Mouse (Mus musculus) spleen, adult 2 months (tissue): Measurements from ENCODE around the gene Ghdc. TPM values are rescaled to one million over a fixed set of nuclear protein-coding genes. Genes with fewer than 3 reads are reported as not detected.

Source experiments
- DNase-seq, 2 experiments: peaks; one replicate each; pipeline versions ENCODE4 v3.0.0 to v3.0.0-alpha.2; 2012 to 2021; ENCODE audit warnings: low spot score in 2 of 2, low read depth in 1 of 2
- H3K27ac ChIP-seq: fragments of 200-500 bp; 2 replicates; pipeline ENCODE4 v1.5.1; 2012; ENCODE audit warnings: low read length, inconsistent platforms; ENCODE audit not compliant: insufficient read depth
- H3K27me3 ChIP-seq: fragments of 200-500 bp; 2 replicates; pipeline ENCODE4 v1.6.1; 2012; ENCODE audit warnings: mild to moderate bottlenecking, moderate library complexity, low read length, inconsistent platforms; ENCODE audit not compliant: control insufficient read depth, insufficient read depth
- H3K36me3 ChIP-seq: fragments of 200-500 bp; 2 replicates; pipeline ENCODE4 v1.6.1; 2012; ENCODE audit warnings: mild to moderate bottlenecking, low read length, inconsistent platforms; ENCODE audit not compliant: control insufficient read depth, insufficient read depth
- H3K4me1 ChIP-seq: fragments of 200-500 bp; 2 replicates; pipeline ENCODE4 v1.6.1; 2011; ENCODE audit warnings: inconsistent platforms; ENCODE audit not compliant: control insufficient read depth, insufficient read depth, insufficient read length
- H3K4me3 ChIP-seq: fragments of 200-500 bp; 2 replicates; pipeline ENCODE4 v1.5.1; 2011; ENCODE audit warnings: mild to moderate bottlenecking, inconsistent platforms; ENCODE audit not compliant: insufficient read depth, insufficient read length; ENCODE audit errors: extremely low read depth
- CTCF ChIP-seq: fragments of 200-500 bp; IDR thresholded peaks from 2 replicates; pipeline ENCODE4 v1.5.1; 2011; ENCODE audit warnings: mild to moderate bottlenecking, inconsistent platforms; ENCODE audit not compliant: insufficient read depth, insufficient read length, insufficient replicate concordance; ENCODE audit errors: extremely low read depth
- POLR2A ChIP-seq: fragments of 200-500 bp; IDR thresholded peaks from 2 replicates; pipeline ENCODE4 v1.6.1; 2011; ENCODE audit warnings: low read depth, low read length, inconsistent platforms
- WGBS: fragments of 180-500 bp; shearing (Covaris S2); methylation state at CpG from one replicate; pipeline ENCODE4 v1.1.7; 2018; 5-methylcytosine and 5-hydroxymethylcytosine counted together
- polyA plus RNA-seq: library from polyadenylated mRNA; depleted of rRNA; stranded (reverse); fragments of >200 nt; gene quantifications from 2 replicates; pipeline ENCODE4 v1.2.3, GENCODE M21; 2012

Gene Ghdc
- polyA plus RNA-seq, 1 experiment = 7.8 TPM

DNA sequence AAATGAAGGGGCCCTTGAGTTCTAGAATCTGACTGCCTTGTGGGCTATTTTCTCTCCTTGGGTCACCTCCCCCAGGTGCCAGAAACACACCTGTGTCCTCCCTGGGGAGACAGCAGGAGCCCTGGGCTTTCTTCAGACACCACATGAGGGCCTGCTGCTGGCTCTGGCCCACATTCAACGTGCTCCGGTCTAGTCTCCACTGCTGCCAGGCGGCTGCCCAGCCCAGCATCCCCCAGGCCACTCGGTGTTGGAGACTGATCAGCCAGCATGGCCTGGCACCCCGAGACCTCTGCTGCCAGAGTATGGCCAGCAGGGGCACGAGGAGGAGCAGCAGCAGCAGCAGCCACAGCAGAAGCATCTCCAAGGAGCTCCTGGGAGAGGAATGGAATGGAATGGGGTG lies 777 bp downstream of the Ghdc start:
- Histone ChIP-seq H3K4me1 (peaks cover 3% of the 10 kb centered on the region; the same call in 1 of the 2 replicates), H3K4me3 (peak overlapping the region; percentile 77; the same call in 1 of the 2 replicates), H3K36me3 (peaks cover 4% of the 10 kb centered on the region; the same call in 1 of the 2 replicates), H3K27me3 (no peaks in the 10 kb centered on the region), H3K27ac (no peak overlapping the region)
- no peak for DNase-seq
- WGBS = 63% methylated on average over 6 of the region's 6 CpGs
- no peak for TF ChIP-seq POLR2A
- no peak for TF ChIP-seq CTCF

DNA sequence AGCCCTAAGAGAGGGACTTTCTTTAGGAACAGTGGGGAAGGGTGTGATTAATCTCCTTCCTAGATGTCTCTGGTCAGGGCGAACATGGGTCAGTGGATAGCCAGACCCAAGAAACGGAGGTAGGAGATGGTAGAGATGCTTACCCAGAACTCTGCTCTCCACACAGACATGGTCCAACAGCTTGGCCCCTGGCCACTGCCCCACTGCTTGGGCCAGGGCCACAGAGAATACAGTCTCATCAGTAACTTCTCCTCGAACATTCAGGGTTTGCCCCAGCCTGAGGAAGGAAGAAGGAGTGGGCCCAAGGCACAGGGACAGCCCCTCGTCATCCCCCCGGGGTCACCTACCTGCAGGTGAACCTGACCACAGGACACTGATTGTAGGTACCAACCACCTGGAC lies 2.9 kb downstream of the Ghdc start:
- TF ChIP-seq POLR2A = no peak
- TF ChIP-seq CTCF = no peak
- Histone ChIP-seq H3K27ac (no peak overlapping the region), H3K4me1 (peaks cover 3% of the 10 kb centered on the region; the same call in 1 of the 2 replicates), H3K4me3 (no peak overlapping the region), H3K36me3 (peaks cover 4% of the 10 kb centered on the region; the same call in 1 of the 2 replicates), H3K27me3 (no peaks in the 10 kb centered on the region)
- WGBS = 91% methylated on average over 5 of the region's 5 CpGs
- DNase-seq = no peak

DNA sequence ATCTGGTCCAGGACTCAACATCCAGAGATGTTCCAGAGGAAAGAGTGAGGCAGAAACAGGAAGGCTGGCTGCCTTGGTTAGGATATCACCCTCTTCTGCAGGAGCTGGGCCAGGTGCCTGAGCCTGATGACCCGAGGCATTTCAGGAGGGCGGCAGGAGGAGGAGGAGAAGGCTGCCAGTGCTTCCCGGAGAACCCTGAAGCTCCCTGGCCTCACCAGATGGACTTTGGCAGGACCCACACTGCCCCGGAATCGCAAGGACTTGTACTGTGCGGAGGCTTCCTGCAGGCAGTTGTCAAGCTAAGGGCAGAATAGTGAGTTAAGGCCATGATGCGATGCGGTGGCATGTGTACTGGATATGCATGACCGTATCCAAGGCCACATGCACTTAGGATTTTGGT lies 4.0 kb downstream of the Ghdc start:
- H3K27me3 ChIP-seq = no peaks in the 10 kb centered on the region
- H3K4me3 ChIP-seq = no peak overlapping the region
- TF ChIP-seq CTCF (no peak), POLR2A (no peak)
- no peak overlapping the region for H3K27ac ChIP-seq
- peaks cover 4% of the 10 kb centered on the region; the same call in 1 of the 2 replicates for H3K36me3 ChIP-seq
- 87% methylated on average over 9 of the region's 9 CpGs for WGBS
- DNase-seq = no peak
- H3K4me1 ChIP-seq = peaks cover 7% of the 10 kb centered on the region; the same call in 1 of the 2 replicates

DNA sequence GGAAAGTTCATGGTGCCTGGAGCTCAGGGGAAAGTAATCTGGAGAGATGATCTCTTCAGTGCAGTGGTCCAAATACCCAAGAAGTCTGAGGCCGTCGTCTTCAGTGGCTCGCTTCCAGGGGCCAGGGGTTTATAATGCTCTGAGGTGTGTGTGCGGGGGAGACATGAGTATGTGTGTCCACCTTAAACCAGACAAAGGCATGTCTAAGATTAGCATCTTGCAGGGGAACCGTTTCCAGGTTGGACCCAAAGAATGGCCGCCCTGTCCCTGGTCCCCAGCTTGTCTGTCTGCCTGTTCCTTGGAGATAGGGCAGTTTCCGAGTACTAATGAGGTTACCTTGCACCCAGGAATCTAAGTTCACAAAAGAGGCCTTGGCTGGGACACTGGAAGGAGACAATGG lies 7.9 kb downstream of the Ghdc start, which contains the start of gene Hcrt:
Gene Hcrt, minus strand, starts transcription at position 101 of the 400 bp plus-strand sequence.
- DNase-seq = no peak
- H3K27me3 ChIP-seq = no peaks in the 10 kb centered on the region; the same call in 1 of the 2 replicates

DNA sequence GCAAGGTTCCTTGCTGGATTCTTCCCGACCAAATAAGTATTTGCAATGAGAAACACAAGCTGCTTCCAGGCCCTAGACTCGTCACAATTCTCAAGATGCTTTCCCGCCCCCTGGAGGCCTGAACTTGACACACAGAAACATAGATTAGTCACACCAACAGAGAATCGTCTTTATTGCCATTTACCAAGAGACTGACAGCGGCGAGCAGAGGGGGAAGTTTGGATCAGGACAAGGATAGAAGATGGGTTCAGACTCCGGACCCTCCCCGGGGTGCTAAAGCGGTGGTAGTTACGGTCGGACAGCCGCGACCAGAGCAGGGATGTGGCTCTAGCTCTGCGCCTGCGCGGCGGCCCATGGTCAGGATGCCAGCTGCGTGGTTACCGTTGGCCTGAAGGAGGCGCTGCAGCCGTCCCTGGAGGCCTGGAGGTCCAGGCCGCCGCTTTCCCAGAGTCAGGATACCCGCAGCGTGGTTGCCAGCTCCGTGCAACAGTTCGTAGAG lies 9.2 kb downstream of the Ghdc start:
- Histone ChIP-seq H3K27ac (no peak overlapping the region), H3K27me3 (no peaks in the 10 kb centered on the region; the same call in 1 of the 2 replicates), H3K4me1 (peaks cover 17% of the 10 kb centered on the region), H3K4me3 (peak overlapping the region; percentile 56), H3K36me3 (0 out of 2 replicates have a peak, but pooled peaks cover under 1% of the 10 kb centered on the region)
- WGBS = 2% methylated on average over 27 of the region's 27 CpGs
- TF ChIP-seq CTCF (peak; percentile 46; the same call in 1 of the 2 replicates), POLR2A (no peak)
- peak; percentile 69 to 70 for DNase-seq

More for the DNA sequence above, 7.9 kb downstream of the Ghdc start, which contains the start of gene Hcrt:
- H3K4me1 ChIP-seq = peaks cover 17% of the 10 kb centered on the region
- no peak within 1 kb of the TSS for H3K27ac ChIP-seq
- H3K36me3 ChIP-seq = 0 out of 2 replicates have a peak, but pooled peaks cover 2% of the 10 kb centered on the region
- H3K4me3 ChIP-seq = peak within 1 kb of the TSS; percentile 56; the same call in 1 of the 2 replicates
- TF ChIP-seq CTCF (no peak), POLR2A (no peak)
- 90% methylated on average over 7 of the region's 7 CpGs for WGBS

DNA sequence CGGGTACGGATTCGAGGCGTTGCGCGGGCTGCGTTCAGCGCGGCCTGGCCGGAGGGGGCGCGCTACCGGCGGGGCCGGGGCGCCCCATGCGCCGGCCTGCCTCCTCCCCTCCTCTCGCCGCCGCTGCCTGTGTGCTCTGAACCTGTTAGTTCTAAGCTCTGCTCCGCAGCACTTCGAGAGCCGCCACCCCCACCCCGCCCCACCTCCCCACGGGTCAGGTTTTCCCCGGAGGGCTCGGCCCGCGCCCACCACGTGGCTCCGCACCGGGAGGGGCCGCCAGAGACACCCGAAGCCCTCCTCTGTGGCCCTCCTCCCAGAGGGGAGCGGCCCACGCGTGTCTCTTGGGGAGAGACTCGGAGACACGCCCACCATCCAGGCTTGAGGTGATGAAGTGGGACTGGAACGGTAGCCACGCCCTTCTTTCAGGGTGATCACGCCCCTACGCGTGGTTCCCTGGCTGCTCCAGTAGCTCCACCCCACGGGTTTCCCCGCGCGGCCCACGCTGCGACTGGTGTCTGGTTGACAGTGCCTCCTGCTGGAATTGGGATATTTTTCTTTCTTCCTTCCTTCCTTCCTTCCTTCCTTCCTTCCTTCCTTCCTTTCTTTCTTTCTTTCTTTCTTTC lies 11.0 kb downstream of the Ghdc start, which contains the start of gene Kcnh4:
Gene Kcnh4, minus strand, starts transcription at position 332 of the 623 bp plus-strand sequence.
- peak; percentile 73 to 76 for DNase-seq
- Histone ChIP-seq H3K27me3 (no peaks in the 10 kb centered on the region; the same call in 1 of the 2 replicates), H3K36me3 (no peaks in the 10 kb centered on the region), H3K4me3 (peak within 1 kb of the TSS; percentile 52), H3K27ac (no peak within 1 kb of the TSS), H3K4me1 (peaks cover 17% of the 10 kb centered on the region)
- TF ChIP-seq CTCF (0 out of 2 replicates have a peak, but pooled peaks have one; percentile 5), POLR2A (no peak)
- under 1% methylated on average over 50 of the region's 51 CpGs for WGBS
